Mouse (Mus musculus) urinary bladder, postnatal 14 days (tissue): ENCODE results near the gene 1700010I14Rik.

Experiments used
- DNase-seq: peaks from one replicate; pipeline ENCODE4 v3.0.0; 2021; ENCODE audit warnings: low spot score

Gene 1700010I14Rik

GRCm38 (mm10) chr17:8988119-8988807 lies at the start of gene 1700010I14Rik:
1700010I14Rik (plus strand) TSS chr17:8988333.
- peak; percentile 84 for DNase-seq

- no peak for DNase-seq
Measured at GRCm38 (mm10) chr17:8951588-8951987, 36.5 kb upstream of the 1700010I14Rik start.

GRCm38 (mm10) chr17:8952951-8953350 lies 35.2 kb upstream of the 1700010I14Rik start:
- DNase-seq = no peak

- DNase-seq = no peak
Measured at GRCm38 (mm10) chr17:8958125-8958524, 30.0 kb upstream of the 1700010I14Rik start.

- no peak for DNase-seq
Measured at GRCm38 (mm10) chr17:8960386-8960785, 27.7 kb upstream of the 1700010I14Rik start.

- no peak for DNase-seq
Measured at GRCm38 (mm10) chr17:8961097-8961496, 27.0 kb upstream of the 1700010I14Rik start.

- no peak for DNase-seq
Measured at GRCm38 (mm10) chr17:8961644-8962043, 26.5 kb upstream of the 1700010I14Rik start.

- DNase-seq = no peak
Measured at GRCm38 (mm10) chr17:8965177-8965576, 23.0 kb upstream of the 1700010I14Rik start.

- DNase-seq = no peak
Measured at GRCm38 (mm10) chr17:8972152-8972854, 15.8 kb upstream of the 1700010I14Rik start.

GRCm38 (mm10) chr17:8973331-8973730 lies 14.8 kb upstream of the 1700010I14Rik start:
- DNase-seq = no peak

GRCm38 (mm10) chr17:8974423-8974822 lies 13.7 kb upstream of the 1700010I14Rik start:
- no peak for DNase-seq

GRCm38 (mm10) chr17:8974823-8975397 lies 13.2 kb upstream of the 1700010I14Rik start:
- no peak for DNase-seq

GRCm38 (mm10) chr17:8976745-8977144 lies 11.4 kb upstream of the 1700010I14Rik start:
- no peak for DNase-seq

- DNase-seq = no peak
Measured at GRCm38 (mm10) chr17:8977271-8977670, 10.9 kb upstream of the 1700010I14Rik start.

GRCm38 (mm10) chr17:8983576-8983975 lies 4.6 kb upstream of the 1700010I14Rik start:
- DNase-seq = no peak

GRCm38 (mm10) chr17:8985714-8986113 lies 2.4 kb upstream of the 1700010I14Rik start:
- DNase-seq = no peak

GRCm38 (mm10) chr17:8986551-8986950 lies 1.6 kb upstream of the 1700010I14Rik start:
- no peak for DNase-seq

- no peak for DNase-seq
Measured at GRCm38 (mm10) chr17:8987369-8987768, 764 bp upstream of the 1700010I14Rik start.

- DNase-seq = no peak
Measured at GRCm38 (mm10) chr17:8991160-8991559, 3.0 kb downstream of the 1700010I14Rik start.

GRCm38 (mm10) chr17:8995344-8995743 lies 7.2 kb downstream of the 1700010I14Rik start:
- DNase-seq = no peak

- DNase-seq = no peak
Measured at GRCm38 (mm10) chr17:9002438-9002837, 14.3 kb downstream of the 1700010I14Rik start.

- DNase-seq = no peak
Measured at GRCm38 (mm10) chr17:9004516-9004915, 16.4 kb downstream of the 1700010I14Rik start.
